Mouse (Mus musculus): Measurements from ENCODE around the gene Wnt10a.

- TF ChIP-seq CTCF (IDR thresholded peaks at IDR 0.05; ENCODE audit: insufficient read depth, low read depth, low read length): no peak
- no peak for TF ChIP-seq POLR2A (IDR thresholded peaks at IDR 0.05; ENCODE audit: insufficient read depth, low read depth, low read length)
Observed at GRCm38 (mm10) chr1:74824518-74825302, 33.4 kb downstream of the Wnt10a start.

All from olfactory bulb, adult 2 months (tissue).